In genomic region chr1:36304764-36305163, GRCm38 (mm10) we compare ENCODE assay signal across 16 mouse cellular contexts. TPM values are rescaled to one million over a fixed set of nuclear protein-coding genes. Genes with fewer than 3 reads are reported as not detected.
DNase-seq lines count a peak whose midpoint lies in the region; ATAC-seq and TF ChIP-seq lines count a peak whose summit lies in the region.
"Had no signal": no experiment of that assay in that cellular context is flagged by ENCODE, and none has a peak within 500 bp of the region (broad histone marks: within the 10 kb centered on the region; RNA-seq: fewer than 3 reads in every experiment).

No protein-coding gene starts in this region.

- TF ChIP-seq EP300 in heart, adult 2 months (IDR thresholded peaks at IDR 0.05; ENCODE audit: insufficient read depth, low read depth, low read length), result no peak

- intact Hi-C loops in heart, adult 2 months (cut with DNase I), result loop anchor here (5.0 kb wide), 1 partner anchor 168 kb away; the partner anchor contains the start of gene Cnnm4
- intact Hi-C loops in heart, postnatal 14 days (cut with DNase I), result no loop called here
- intact Hi-C loops in heart, postnatal 25 days (cut with DNase I), result no loop called here

- H3K27me3 ChIP-seq in heart, adult 2 months (ENCODE audit: control insufficient read depth, insufficient read depth, low read length), result no peaks in the 10 kb centered on the region
- H3K27me3 ChIP-seq in midbrain, embryonic 15.5 days (replicated peaks), result peaks cover 16% of the 10 kb centered on the region

- no peak for ATAC-seq in midbrain, embryonic 15.5 days (replicated peaks)
- ATAC-seq: activated CD4-positive, CD25-positive, alpha-beta regulatory T cell, adult 4 months; CD4-positive, CD25-positive, alpha-beta regulatory T cell, adult 4 months; intestine, embryonic 16.5 days had no signal

- WGBS in heart, adult 2 months, result 10% methylated on average over 7 of the region's 7 CpGs
- WGBS in midbrain, embryonic 15.5 days, result 79% methylated on average over 7 of the region's 7 CpGs

- peaks cover 7% of the 10 kb centered on the region for H3K4me1 ChIP-seq in heart, adult 2 months (ENCODE audit: control insufficient read depth, insufficient read depth, low read length)
- peaks cover 14% of the 10 kb centered on the region for H3K4me1 ChIP-seq in midbrain, embryonic 15.5 days

- no peak overlapping the region for H3K9ac ChIP-seq in heart, adult 2 months (ENCODE audit: low read depth, low read length)
- H3K9ac ChIP-seq in midbrain, embryonic 15.5 days, result no peak overlapping the region
- H3K9ac ChIP-seq: hindbrain, embryonic 13.5 days; lung, embryonic 15.5 days had no signal

- no peak overlapping the region for H3K4me2 ChIP-seq in midbrain, embryonic 15.5 days
- H3K4me2 ChIP-seq: hindbrain, embryonic 13.5 days; lung, embryonic 15.5 days had no signal

- H3K9me3 ChIP-seq in midbrain, embryonic 15.5 days, result no peaks in the 10 kb centered on the region
- H3K9me3 ChIP-seq: hindbrain, embryonic 13.5 days; lung, embryonic 15.5 days had no signal

- no peaks in the 10 kb centered on the region for H3K36me3 ChIP-seq in heart, adult 2 months (ENCODE audit: control insufficient read depth, insufficient read depth, low read length)
- H3K36me3 ChIP-seq in midbrain, embryonic 15.5 days (replicated peaks), result no peaks in the 10 kb centered on the region
- H3K36me3 ChIP-seq: hindbrain, embryonic 13.5 days; lung, embryonic 15.5 days had no signal

- no peak for TF ChIP-seq POLR2A in heart, adult 2 months (IDR thresholded peaks at IDR 0.05; ENCODE audit: insufficient read depth, low read depth, low read length)

- H3K27ac ChIP-seq in heart, adult 2 months, result peak overlapping the region; percentile 86
- no peak overlapping the region for H3K27ac ChIP-seq in midbrain, embryonic 15.5 days
- H3K27ac ChIP-seq: hindbrain, embryonic 13.5 days; left cerebral cortex, adult 2 months; lung, embryonic 15.5 days had no signal

- no peak overlapping the region for H3K4me3 ChIP-seq in heart, adult 2 months
- no peak overlapping the region for H3K4me3 ChIP-seq in midbrain, embryonic 15.5 days
- H3K4me3 ChIP-seq: hindbrain, embryonic 13.5 days; left cerebral cortex, adult 2 months; lung, embryonic 15.5 days had no signal

- no peak for TF ChIP-seq CTCF in heart, adult 2 months (IDR thresholded peaks at IDR 0.05)

- H3K79me2 ChIP-seq in heart, adult 2 months (replicated peaks; ENCODE audit: control insufficient read depth, insufficient read depth, low read length), result no peaks in the 10 kb centered on the region; the same call in 1 of the 2 replicates

- DNase-seq in heart, adult 2 months, result peak; percentile 50 to 65
- no peak for DNase-seq in heart, postnatal 14 days
- DNase-seq in brain, adult 2 months (ENCODE audit: low read depth, low spot score), result peak; percentile 46
- peak; percentile 76 for DNase-seq in gastrocnemius, postnatal 25 days
- DNase-seq in heart, postnatal 25 days (ENCODE audit: low spot score), result peak; percentile 31
- no peak for DNase-seq in frontal cortex, postnatal 14 days (ENCODE audit: low spot score in 2 of 2)
- DNase-seq: cerebellum, adult 8-10 months; kidney, postnatal 25 days; right cerebral cortex, postnatal 25 days had no signal

RNA-seq across cellular contexts. Expression of gene Arid5a, which starts 2.8 kb away (rescaled TPM):
- total RNA-seq in heart, adult 2 months (2021), result 10 to 100 TPM; 10.2 to 12.4 TPM
- polyA plus RNA-seq in heart, adult 2 months (2012; rRNA removed), result 4.7 and 4.9 TPM in 2 replicates
- total RNA-seq in heart, postnatal 14 days (2021), result 10 to 100 TPM in 1 of 2 experiments, 1 to 10 TPM in 1; 9.1 to 11.4 TPM
- 10 to 100 TPM in 1 of 2 experiments, 1 to 10 TPM in 1; 5.4 to 10.5 TPM for total RNA-seq in gastrocnemius, postnatal 25 days (2021)
- total RNA-seq in heart, postnatal 25 days (2021), result 10 to 100 TPM in 1 of 2 experiments, 1 to 10 TPM in 1; 7.0 to 11.1 TPM
- 3.1 and 3.4 TPM in 2 replicates for polyA plus RNA-seq in midbrain, embryonic 15.5 days (2015; fragmentation: Nextera tagmentation; extraction: Ambion mirVana)

RNA-seq across cellular contexts. Expression of gene Neurl3, which starts 30.3 kb away (rescaled TPM):
- 1 to 10 TPM; 2.2 to 3.0 TPM for total RNA-seq in heart, adult 2 months (2021)
- polyA plus RNA-seq in heart, adult 2 months (2012; rRNA removed), result 5.8 and 6.1 TPM in 2 replicates
- total RNA-seq in heart, postnatal 14 days (2021), result 1 to 10 TPM; 2.6 to 2.9 TPM
- under 1 TPM; 0.51 to 0.88 TPM for total RNA-seq in gastrocnemius, postnatal 25 days (2021)
- total RNA-seq in heart, postnatal 25 days (2021), result 1 to 10 TPM; 3.1 to 3.4 TPM
- polyA plus RNA-seq in midbrain, embryonic 15.5 days (2015; fragmentation: Nextera tagmentation; extraction: Ambion mirVana), result 1.1 and 1.4 TPM in 2 replicates

Comparison
In these comparisons a context has a peak if more than half of its experiments do, and no peak if none do; other contexts are left out.
1. DNase-seq: peak in heart, adult 2 months (2 of 2), brain, adult 2 months (single experiment), gastrocnemius, postnatal 25 days (single experiment) and heart, postnatal 25 days (single experiment); none in heart, postnatal 14 days (0 of 2) and frontal cortex, postnatal 14 days (0 of 2).